Mouse (Mus musculus) cerebellum, adult 2 months (tissue): ENCODE measurements at regions not wholly inside any gene's neighbourhood (a gene's known extent, or its start where the extent isn't known, plus 50 kb on each side); places are given as distances from the start of the nearest gene placed in this dataset.

Experiments used
- CTCF ChIP-seq: fragments of 200-500 bp; IDR thresholded peaks from 2 replicates; pipeline ENCODE4 v1.5.1; 2011; ENCODE audit warnings: low read depth, mild to moderate bottlenecking, control low read depth, low read length, moderate library complexity, borderline replicate concordance; ENCODE audit not compliant: insufficient read depth
- POLR2A ChIP-seq: fragments of 200-500 bp; IDR thresholded peaks from 2 replicates; pipeline ENCODE4 v1.6.1; 2011; ENCODE audit warnings: low read length, control low read depth, borderline replicate concordance; ENCODE audit not compliant: insufficient read depth

DNA sequence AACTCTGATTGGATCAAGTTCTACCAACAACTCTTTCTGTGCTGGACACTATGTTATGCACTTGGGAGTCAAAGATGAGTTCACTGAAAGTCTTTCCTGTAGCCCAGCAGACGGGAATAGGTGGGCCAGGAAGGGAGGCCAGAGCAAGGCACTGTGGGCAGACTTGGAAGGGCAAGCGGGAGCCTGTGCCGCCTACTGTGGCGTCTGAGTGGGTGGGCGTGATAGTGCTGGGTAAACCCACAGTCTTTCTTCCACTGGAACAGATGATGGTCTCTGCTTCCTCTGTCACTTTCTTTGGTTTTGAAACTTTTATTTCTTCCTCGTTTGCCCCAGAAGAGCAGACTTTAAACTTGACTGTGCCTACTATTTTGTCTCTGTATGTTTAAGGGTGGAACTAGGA lies 610.8 kb downstream of the Zfp706 start:
- TF ChIP-seq CTCF (no peak), POLR2A (no peak)
